Mouse (Mus musculus) embryonic fibroblast, embryonic 13.5 days (primary cell): ENCODE data around the gene Chrna10. TPM values are rescaled to one million over a fixed set of nuclear protein-coding genes. Genes with fewer than 3 reads are reported as not detected.

Experiments
- H3K27ac ChIP-seq: 2 replicates; pipeline ENCODE4 v1.5.1; 2012; ENCODE audit warnings: low read length, control low read depth, inconsistent platforms; ENCODE audit not compliant: insufficient read depth
- H3K4me1 ChIP-seq: 2 replicates; pipeline ENCODE4 v1.6.1; 2011; ENCODE audit warnings: low read length; ENCODE audit not compliant: control insufficient read depth, insufficient read depth
- H3K4me3 ChIP-seq: 2 replicates; pipeline ENCODE4 v1.5.1; 2011; ENCODE audit warnings: mild to moderate bottlenecking, control low read depth, low read length; ENCODE audit not compliant: insufficient read depth
- CTCF ChIP-seq: IDR thresholded peaks from 2 replicates; pipeline ENCODE4 v1.5.1; 2011; ENCODE audit warnings: mild to moderate bottlenecking, control low read depth, low read length, moderate library complexity, borderline replicate concordance; ENCODE audit not compliant: insufficient read depth
- POLR2A ChIP-seq: IDR thresholded peaks from 2 replicates; pipeline ENCODE4 v1.6.1; 2011; ENCODE audit warnings: low read depth, mild to moderate bottlenecking, control low read depth, low read length, moderate library complexity
- polyA plus RNA-seq: library from polyadenylated mRNA; stranded (reverse); fragments of >200 nt; gene quantifications from 2 replicates; pipeline ENCODE4 v1.2.4, GENCODE M21; 2011; ENCODE audit warnings: low read depth; ENCODE audit not compliant: missing spikeins, insufficient read length

Gene Chrna10
- polyA plus RNA-seq, 1 experiment: not detected

- no peak overlapping the region for H3K4me3 ChIP-seq
Observed at GRCm38 (mm10) chr7:102062203-102062602, 54.4 kb downstream of the Chrna10 start.

GRCm38 (mm10) chr7:102061353-102061752 lies 55.3 kb downstream of the Chrna10 start:
- H3K4me1 ChIP-seq: peaks cover 5% of the 10 kb centered on the region
- no peak overlapping the region for H3K27ac ChIP-seq
- no peak overlapping the region for H3K4me3 ChIP-seq
- no peak for TF ChIP-seq CTCF
- no peak for TF ChIP-seq POLR2A

More at GRCm38 (mm10) chr7:102062203-102062602, 54.4 kb downstream of the Chrna10 start:
- TF ChIP-seq CTCF: no peak
- no peak for TF ChIP-seq POLR2A
- Histone ChIP-seq H3K4me1 (peaks cover 7% of the 10 kb centered on the region), H3K27ac (no peak overlapping the region)

Other genes starting within 250 kb of the Chrna10 start
- gene Folr1, start 246.0 kb downstream of the Chrna10 start, polyA plus RNA-seq: 0.56 and 1.5 TPM in 2 replicates
- gene Lamtor1, start 210.9 kb downstream of the Chrna10 start, polyA plus RNA-seq: 132 and 151 TPM in 2 replicates
- not detected in 2 replicates for gene Tomt, start 210.5 kb downstream of the Chrna10 start, polyA plus RNA-seq
- 5.8 and 6.0 TPM in 2 replicates for gene Lrrc51, start 182.9 kb downstream of the Chrna10 start, polyA plus RNA-seq
- gene Numa1, start 182.7 kb downstream of the Chrna10 start, polyA plus RNA-seq: 110 and 128 TPM in 2 replicates
- 4.1 and 6.3 TPM in 2 replicates for gene Il18bp, start 98.1 kb downstream of the Chrna10 start, polyA plus RNA-seq
- 44.9 and 48.4 TPM in 2 replicates for gene Rnf121, start 51.4 kb downstream of the Chrna10 start, polyA plus RNA-seq
- gene Xndc1, start 51.3 kb downstream of the Chrna10 start, polyA plus RNA-seq: 10.7 and 18.4 TPM in 2 replicates
- 0.37 and 0.93 TPM in 2 replicates for gene Xntrpc, start 51.1 kb downstream of the Chrna10 start, polyA plus RNA-seq
- gene Trpc2, start 33.7 kb downstream of the Chrna10 start, polyA plus RNA-seq: not detected in 2 replicates
- gene Art1, start 15.1 kb downstream of the Chrna10 start, polyA plus RNA-seq: not detected in 2 replicates
- 0.72 TPM in 1 of 2 replicates, not detected in the other for gene Art5, start 7.3 kb downstream of the Chrna10 start, polyA plus RNA-seq
- gene Nup98, start 93.3 kb upstream of the Chrna10 start, polyA plus RNA-seq: 79.6 and 80.3 TPM in 2 replicates
- 50.4 and 70.0 TPM in 2 replicates for gene Pgap2, start 93.4 kb upstream of the Chrna10 start, polyA plus RNA-seq
- 63.8 and 66.2 TPM in 2 replicates for gene Rhog, start 139.2 kb upstream of the Chrna10 start, polyA plus RNA-seq
- gene Stim1, start 151.0 kb upstream of the Chrna10 start, polyA plus RNA-seq: 20.5 and 27.6 TPM in 2 replicates